Mouse (Mus musculus) adrenal gland, postnatal 4 days (tissue): ENCODE measurements around the gene Rab25. TPM values are rescaled to one million over a fixed set of nuclear protein-coding genes. Genes with fewer than 3 reads are reported as not detected.

Source experiments
- DNase-seq, 2 experiments: peaks; one replicate each; pipeline ENCODE4 v3.0.0; 2021 to 2022; ENCODE audit warnings: low spot score in 2 of 2, mixed read lengths in 2 of 2
- microRNA-seq: library from miRNA; unstranded; fragments of <30 nt; microRNA quantifications from one replicate; pipeline ENCODE4 v1.2.0, GENCODE M21; 2021
- total RNA-seq, 2 experiments: library from RNA; stranded (reverse); gene quantifications; 2 replicates each; pipeline ENCODE4 v1.2.3; 2021

Rab25 gene
- total RNA-seq, 2 experiments from 2014 or later, result 0.54 to 3.9 TPM

DNA sequence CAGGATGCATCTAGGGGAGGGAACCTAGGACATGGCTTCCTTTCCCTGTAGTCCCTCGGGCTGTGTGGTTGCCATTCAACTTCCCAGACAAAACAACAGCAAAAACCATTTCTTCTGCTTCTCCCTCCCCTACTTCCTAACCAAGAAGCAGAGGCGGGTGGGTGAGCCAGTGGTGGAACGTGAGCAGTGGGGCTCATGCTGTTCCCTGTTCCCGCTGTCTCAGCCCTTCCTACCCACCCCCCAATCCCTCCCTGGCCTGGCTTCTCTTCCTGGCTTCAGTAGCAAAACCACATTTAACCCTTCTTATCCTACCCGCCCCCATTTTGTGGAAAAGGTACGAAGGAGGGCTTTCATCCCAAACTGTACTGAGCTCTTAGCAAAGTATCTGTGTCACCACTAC lies 43.0 kb downstream of the Rab25 start:
- no peak for DNase-seq

DNA sequence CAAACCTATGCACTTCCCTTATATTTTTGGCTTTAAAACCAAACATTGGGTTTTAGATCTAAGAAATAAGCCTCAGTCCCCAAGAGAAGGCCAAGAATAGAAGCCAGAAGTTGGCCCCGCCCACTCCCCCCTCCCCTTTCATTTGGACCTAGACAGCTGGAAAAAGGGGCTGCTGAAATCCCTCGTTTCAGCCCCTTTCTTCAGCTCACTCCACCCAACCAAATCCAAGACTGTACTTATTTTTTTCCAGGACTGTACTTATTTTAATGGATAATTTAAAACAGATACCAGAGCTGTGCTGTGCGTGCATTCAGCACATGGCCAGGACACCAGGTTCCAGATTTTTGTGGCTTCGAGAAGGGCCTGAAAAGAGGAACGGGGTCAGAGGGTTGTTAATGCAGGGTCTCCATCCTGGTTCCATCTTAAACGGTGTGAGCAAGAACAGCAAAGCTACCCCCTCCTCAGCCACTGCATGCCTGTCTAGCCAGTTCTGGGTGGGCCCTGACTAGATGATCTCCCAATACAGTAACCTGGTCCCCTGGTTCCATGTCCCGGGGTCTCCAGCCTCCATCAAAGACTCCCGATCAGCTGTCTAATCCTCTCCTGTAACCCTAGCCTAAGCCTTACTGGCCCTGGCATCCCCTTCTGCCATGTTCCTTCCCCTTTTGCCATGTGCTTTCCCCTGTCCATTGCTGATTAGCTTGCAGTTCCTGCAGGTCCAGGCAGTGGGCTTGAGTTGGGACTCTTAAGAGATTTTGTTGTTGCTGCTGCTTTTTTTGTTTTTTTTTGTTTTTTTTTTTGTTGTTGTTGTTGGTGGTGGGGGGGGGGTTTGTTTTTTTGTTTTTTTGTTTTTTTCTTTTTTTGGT lies 44.0 kb downstream of the Rab25 start:
- no peak for DNase-seq

DNA sequence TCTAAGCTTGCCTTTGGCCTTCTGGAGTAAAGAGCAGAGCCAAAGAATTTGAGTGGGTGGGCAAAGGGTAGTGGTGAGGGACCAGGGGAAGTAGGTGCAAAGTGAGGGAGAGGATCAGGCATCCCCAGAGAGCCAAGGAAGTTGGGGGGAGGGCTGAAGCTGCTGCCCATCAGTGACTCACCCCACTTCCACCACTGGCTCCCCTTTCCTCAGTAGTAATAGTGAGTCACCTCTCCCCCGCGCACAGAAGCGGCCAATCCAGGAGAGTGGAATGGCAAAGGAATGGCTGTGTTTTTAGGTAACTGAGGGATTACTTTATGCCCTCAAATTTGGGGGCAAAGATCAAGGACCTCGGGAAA lies 44.6 kb downstream of the Rab25 start:
- DNase-seq, result peak in 1 of 2 experiments; percentile 45

DNA sequence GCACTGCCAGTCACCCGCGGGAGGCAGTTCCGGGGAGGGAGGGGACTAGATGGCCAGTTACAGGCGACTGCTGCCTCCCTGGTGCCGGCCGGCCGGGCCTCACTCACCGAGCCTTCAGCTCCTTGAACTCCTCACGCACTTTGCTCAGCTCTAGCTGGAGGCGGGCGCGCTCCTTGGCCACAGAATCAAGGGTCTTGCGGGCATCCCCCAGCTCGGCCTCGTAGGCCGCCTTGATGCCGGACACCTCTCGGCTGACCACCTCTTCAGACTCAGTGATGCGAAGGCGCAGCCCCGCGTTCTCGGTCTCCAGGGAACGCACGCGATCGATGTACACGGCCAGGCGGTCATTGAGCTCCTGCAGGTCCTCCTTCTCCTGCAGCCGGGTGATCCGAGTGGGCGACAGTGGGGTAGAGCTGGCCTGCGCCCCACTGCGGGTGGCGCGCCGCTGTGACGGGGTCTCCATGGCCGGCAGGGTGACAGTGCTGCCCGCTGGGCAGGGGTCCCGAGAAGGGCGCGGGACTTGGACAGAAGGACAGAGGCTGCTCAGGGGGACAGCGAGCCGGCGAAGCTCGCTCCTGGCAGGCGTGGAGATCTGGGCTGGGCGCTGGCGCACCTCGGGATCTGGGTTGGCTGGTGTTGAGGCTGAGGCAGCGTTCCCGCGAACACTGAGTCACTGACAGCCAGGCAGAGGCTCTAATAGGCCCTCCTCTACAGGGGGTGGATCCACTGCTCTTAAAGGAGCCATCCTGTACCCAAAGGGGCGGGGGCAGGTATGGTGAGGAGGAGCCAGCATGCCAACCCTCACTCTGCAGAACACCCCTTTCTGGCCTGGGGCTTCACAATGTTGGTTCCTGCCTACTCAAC lies 45.2 kb downstream of the Rab25 start:
- peak; percentile 76 to 77 for DNase-seq

DNA sequence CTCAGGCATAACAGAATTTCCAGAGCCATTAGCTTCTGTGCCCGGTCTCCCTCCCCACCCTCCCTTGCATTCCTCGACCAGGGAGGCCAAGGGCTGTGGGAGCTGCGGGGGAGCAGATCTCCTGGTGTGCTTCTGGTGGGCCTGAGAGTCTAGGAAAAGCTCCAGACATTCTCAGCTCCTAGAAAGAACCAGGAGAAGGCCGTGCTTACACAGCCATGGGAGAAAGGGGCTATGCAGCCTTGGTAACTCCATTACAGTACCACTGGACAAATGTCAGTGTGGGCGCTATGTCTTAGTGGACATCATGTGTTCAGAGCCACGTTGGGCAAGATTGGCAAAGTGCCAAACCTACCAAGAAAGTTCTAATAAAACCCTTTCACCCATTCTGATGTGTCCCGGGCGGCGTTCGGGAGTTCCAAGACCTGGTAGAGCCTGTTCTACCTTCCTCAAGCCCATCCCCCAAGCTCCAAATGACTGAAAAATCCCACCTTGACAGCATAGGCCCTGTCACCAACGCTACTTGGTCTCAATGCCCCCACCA lies 46.0 kb downstream of the Rab25 start:
- no peak for DNase-seq

DNA sequence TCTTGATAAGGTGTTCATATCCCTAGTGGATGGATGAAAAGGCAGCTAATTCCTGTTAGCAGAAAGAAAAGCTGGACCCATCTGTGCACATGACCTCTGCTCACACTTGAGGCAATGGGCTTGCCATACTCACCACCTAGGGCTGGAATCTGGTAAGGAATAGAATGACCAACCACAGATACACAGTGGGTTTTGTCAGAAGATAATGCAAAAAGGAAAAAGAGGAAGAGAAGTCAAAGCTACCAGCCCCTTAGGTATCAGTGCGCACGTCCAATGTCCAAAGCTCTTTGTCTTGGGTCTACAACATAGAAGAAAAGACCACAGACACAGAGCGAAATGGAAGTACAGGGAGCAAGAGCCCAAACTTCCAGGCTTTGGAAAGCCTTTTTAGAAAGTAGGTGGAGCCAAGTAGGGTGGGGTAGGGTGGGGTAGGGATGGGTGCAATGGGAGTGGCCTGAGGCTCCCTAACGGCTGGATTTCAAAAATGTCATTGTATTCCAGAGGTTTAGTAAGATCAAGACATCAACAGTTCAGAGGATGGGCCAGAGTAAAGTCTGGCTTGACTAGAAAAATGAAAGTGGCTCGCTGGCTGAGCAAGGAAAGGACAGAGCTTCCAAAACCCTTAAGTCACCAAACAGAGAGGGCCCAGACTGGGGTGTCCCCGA lies 46.6 kb downstream of the Rab25 start:
- DNase-seq, result no peak

DNA sequence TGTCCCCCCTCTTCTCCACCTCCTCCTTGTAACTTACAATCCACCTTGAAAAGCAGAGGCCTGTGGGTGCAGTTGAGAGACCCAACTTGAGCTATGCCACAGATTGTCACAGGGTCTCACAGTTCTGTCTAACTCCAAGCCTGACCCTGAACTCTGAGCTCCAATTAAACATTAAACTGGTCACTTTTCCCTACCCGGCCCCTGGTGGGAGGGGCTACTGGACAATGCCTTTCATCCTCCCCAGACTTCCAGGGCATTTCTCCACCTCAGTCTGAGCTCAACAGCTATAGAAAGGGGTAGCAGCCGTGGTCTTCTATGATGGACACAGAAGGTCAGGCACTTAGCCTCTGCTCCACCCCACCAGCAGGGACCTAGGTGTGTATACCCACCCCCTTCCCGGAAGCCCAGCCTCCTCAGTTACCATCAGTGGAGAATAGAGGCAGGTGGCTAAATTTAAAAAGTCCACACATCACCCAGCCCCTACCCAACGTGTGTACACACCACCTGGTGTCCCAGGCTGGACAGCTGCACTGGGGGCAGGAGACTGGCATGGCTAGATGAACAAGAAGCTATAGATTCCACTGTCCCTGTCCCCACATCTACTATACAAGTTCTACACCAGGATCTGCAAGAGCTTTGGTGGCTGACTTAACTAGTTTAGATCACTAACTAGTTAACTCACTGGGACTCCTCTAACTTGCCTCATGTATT lies 47.3 kb downstream of the Rab25 start:
- no peak for DNase-seq

DNA sequence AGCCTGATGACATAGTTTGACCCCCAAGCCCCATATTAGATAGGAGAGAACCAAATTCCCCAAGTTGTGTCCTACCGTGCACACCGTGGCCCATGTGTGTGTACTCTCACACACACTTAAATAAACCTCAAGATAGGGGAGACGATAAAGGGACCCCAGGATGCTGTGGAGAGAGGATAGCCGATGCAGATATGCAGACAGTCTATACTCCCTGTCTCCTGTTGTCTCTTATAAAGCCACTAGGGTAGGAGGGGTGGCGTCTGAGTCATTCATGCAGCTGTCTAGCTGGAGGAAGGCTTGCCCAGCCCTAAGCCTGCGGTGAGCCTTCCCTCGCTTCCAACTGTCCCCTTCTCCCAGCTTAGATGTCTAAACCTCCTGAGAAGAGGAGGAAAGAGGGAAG lies 48.0 kb downstream of the Rab25 start:
- no peak for DNase-seq

DNA sequence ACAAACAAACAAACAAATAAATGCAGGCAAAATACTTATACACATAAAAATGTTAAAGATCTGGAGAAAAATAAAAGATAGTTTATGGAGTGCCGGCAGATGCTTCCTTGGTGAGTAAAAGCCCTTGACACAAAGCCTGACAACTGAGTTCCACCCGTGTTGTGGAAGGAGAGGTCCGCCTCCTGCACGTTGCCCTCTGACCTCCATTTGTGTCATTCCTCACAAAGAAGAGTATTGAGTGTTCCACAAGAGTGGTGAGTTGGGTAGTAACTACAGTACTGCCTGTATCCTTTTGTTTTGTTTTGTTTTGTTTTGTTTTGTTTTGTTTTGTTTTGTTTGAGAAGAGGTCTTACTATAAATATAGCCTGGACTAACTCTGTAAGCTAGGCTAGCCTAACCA lies 48.5 kb downstream of the Rab25 start:
- DNase-seq, result no peak

DNA sequence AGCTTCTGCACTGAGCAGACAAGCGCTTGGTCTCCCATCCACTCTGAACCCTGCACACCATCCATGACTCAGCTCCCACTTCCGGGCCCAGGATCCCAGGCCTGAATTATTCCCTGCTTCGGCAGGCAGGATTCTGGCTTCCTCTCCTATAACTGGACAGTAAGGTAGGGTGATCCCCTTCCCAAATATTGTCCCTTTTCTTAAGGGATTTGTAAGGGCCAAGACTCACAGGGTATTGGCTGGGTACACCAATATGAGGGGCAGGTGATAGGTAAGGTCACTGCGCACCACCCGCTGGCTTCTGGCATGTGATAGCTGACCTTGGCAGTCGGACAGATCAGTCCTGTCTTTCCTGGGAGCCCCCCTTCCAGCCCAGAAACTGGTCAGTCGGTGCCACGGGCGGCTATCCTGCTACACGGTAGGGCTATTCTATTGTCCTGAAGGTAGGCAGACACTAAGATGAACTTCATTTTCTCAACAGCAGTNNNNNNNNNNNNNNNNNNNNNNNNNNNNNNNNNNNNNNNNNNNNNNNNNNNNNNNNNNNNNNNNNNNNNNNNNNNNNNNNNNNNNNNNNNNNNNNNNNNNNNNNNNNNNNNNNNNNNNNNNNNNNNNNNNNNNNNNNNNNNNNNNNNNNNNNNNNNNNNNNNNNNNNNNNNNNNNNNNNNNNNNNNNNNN lies 52.2 kb downstream of the Rab25 start:
- DNase-seq, result no peak

DNA sequence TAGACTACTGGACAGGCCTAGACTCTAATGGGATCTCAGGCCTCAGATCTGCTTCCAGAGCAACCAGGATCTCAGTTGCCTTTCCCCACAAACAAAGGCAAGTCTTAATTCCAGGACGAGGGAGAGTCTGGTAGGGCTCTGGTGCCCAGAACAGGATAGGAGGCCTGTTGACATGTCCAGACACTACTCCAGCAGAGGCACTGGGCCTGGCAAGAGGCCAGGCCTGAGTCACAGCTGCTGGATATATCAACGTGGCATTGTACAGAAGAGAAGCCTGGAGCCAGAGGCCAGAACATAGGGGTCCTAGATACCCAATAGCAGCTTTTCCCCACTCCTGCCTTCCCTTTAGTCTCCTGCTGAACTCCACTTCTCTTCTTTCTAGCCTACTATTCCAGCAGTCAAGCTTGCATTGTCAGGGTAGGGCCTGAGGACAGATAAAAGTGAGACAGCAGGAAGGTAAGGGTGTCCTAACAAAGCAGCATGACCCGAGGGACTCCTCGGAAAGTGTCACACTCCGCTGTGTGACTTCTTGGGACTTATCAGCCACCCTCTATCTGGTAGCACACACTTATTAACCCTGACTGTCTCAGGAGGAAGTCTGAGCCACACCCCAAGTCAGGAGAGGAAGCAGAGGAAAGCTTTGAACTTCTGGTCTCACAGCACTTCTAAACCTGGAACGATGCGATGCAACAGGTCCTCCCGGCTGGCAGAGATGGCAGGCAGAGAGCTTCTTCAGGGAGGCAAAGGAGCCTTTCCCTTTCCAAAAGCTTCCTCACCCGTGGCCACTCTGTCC lies 53.1 kb downstream of the Rab25 start:
- peak in 1 of 2 experiments; percentile 55 for DNase-seq

DNA sequence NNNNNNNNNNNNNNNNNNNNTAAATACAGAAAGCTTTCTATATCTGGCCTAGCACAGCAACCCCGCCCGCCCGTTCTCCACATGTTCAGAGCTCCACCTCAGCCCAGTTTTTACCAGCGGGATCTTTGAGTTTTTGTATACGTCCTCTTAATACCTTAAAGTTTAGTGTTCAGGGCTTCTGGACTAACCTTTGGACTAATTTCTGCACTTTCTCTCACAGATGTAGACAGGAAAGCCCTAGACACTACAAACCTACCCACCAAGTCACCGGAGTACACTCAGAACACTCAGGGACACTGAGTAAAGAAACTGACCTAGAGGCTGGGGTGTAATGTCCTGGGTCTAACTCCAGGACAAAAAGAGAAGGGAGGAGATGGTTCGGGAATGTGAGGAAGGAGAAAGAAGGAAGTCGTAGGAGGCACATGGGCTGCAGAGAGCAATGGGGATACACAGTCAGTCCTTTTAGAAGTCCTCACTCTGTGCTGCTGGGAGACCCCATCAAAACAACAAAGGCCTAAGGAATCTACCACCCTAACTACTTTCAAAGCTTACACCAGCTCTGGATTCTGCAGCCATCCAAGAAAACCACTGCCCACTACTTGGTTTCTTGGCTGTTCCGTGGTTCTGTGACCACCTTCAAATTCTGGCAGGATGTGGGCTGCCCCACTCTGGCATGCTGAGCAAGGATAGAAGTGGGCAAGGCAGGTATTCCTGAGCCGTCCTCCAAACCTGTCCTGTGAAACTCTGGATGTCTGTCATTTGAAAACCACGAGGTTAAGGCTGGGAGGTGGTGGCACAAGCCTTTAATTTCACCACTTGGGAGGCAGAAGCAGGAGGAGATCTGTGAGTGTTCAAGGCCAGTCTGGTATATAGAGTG lies 54.2 kb downstream of the Rab25 start:
- DNase-seq, result no peak

Small RNA genes within 50 kb of the gene (microRNA-seq; reads per million reads assigned to microRNA genes)
- not detected for gene Mir1905

Other genes starting within 250 kb of the Rab25 start
- 100 to 1,000 TPM; 163 to 166 TPM for gene Glmp, start 223.3 kb downstream of the Rab25 start, total RNA-seq
- gene Tmem79, start 212.2 kb downstream of the Rab25 start, total RNA-seq, result 1 to 10 TPM; 3.5 to 3.7 TPM
- gene Smg5, start 212.0 kb downstream of the Rab25 start, total RNA-seq, result 10 to 100 TPM; 68.2 to 69.0 TPM
- gene Paqr6, start 183.7 kb downstream of the Rab25 start, total RNA-seq, result 1 to 10 TPM; 4.9 to 6.4 TPM
- 1 to 10 TPM in 1 of 2 experiments, under 1 TPM in 1; 0.93 to 1.1 TPM for gene Bglap3, start 175.6 kb downstream of the Rab25 start, total RNA-seq
- gene Bglap2, start 169.6 kb downstream of the Rab25 start, total RNA-seq, result not detected
- 1 to 10 TPM; 2.5 to 2.8 TPM for gene Bglap, start 163.8 kb downstream of the Rab25 start, total RNA-seq
- 10 to 100 TPM; 78.8 to 79.0 TPM for gene Pmf1, start 138.0 kb downstream of the Rab25 start, total RNA-seq
- 10 to 100 TPM; 34.9 to 35.7 TPM for gene Slc25a44, start 123.2 kb downstream of the Rab25 start, total RNA-seq
- gene Sema4a, start 87.1 kb downstream of the Rab25 start, total RNA-seq, result 10 to 100 TPM; 11.5 to 15.5 TPM
- gene Lmna, start 38.3 kb downstream of the Rab25 start, total RNA-seq, result 100 to 1,000 TPM; 109 to 113 TPM
- 10 to 100 TPM; 11.2 to 16.1 TPM for gene Mex3a, start 15.9 kb downstream of the Rab25 start, total RNA-seq
- 100 to 1,000 TPM; 108 to 113 TPM for gene Lamtor2, start 4.8 kb upstream of the Rab25 start, total RNA-seq
- 10 to 100 TPM; 52.6 to 62.6 TPM for gene Ubqln4, start 5.5 kb upstream of the Rab25 start, total RNA-seq
- gene Ssr2, start 27.6 kb upstream of the Rab25 start, total RNA-seq, result 100 to 1,000 TPM; 240 to 260 TPM
- gene Arhgef2, start 57.7 kb upstream of the Rab25 start, total RNA-seq, result 10 to 100 TPM; 65.7 to 77.0 TPM
- not detected for gene Rxfp4, start 104.8 kb upstream of the Rab25 start, total RNA-seq
- gene Khdc4, start 137.5 kb upstream of the Rab25 start, total RNA-seq, result 10 to 100 TPM; 88.1 to 93.5 TPM
- 10 to 100 TPM; 53.4 to 54.0 TPM for gene Rit1, start 168.5 kb upstream of the Rab25 start, total RNA-seq
- gene Syt11, start 226.9 kb upstream of the Rab25 start, total RNA-seq, result 10 to 100 TPM; 23.6 to 29.5 TPM